Mouse (Mus musculus): Measurements from ENCODE around the gene Alg13.

The Alg13 gene

DNA sequence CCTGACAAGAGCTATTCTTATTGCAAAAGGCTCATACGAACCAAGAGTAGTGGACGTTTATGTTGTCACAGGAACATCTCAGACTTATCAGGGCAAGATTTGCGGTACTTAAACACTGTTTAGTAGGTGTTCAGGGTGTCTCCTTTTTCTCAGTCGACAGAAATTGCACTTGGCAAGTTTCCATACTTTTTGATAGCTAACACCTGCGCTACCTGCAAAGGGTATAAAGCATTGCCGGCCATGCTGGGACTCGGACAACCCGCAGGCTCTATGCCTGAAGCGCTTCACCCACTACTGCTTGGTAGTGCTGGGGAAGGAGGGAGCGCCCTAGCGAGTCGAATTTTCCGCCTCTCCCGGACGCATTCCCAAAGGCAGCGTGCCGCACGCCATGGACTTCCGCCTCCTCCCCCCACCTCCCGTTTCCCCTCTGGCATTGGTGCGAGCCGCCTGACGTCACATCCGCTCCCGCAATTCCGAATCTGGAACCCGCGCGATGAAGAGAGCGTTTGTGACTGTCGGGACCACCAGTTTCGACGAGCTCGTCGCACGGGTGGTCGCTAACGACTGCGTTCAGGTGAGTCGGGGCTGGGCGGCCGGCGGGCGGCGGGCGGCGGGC is at the start of gene Alg13:
Alg13 (plus strand) TSS at position 257 of the 616 bp plus-strand sequence.
- peak; percentile 70 for DNase-seq

- no peak for DNase-seq
These were observed 49.0 kb upstream of the Alg13 start for GRCm38 (mm10) chrX:144268606-144269005.

GRCm38 (mm10) chrX:144301476-144301875 is 16.1 kb upstream of the Alg13 start:
- DNase-seq = no peak

GRCm38 (mm10) chrX:144305659-144306058 is 11.9 kb upstream of the Alg13 start:
- no peak for DNase-seq

GRCm38 (mm10) chrX:144314041-144314440 is 3.6 kb upstream of the Alg13 start:
- no peak for DNase-seq

DNA sequence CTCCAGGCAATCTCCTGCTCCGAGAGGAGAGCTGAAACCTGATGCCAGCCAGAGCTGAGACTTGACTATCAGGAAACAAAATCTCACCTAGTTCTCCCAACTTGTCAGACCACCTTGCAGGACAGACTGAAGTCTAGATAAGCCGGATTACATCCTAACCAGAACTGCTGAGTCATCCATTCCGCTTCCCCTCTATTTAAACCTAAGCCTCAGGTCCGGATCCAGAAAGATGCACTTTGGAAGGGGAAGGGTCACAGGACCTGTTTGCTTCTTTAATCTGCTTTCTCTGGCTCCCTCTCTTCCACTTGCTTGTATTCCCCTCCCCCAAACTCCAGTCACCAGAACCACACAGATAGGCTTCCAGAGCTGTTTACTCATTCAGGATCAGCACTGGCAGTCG is 2.6 kb upstream of the Alg13 start:
- no peak for DNase-seq

DNA sequence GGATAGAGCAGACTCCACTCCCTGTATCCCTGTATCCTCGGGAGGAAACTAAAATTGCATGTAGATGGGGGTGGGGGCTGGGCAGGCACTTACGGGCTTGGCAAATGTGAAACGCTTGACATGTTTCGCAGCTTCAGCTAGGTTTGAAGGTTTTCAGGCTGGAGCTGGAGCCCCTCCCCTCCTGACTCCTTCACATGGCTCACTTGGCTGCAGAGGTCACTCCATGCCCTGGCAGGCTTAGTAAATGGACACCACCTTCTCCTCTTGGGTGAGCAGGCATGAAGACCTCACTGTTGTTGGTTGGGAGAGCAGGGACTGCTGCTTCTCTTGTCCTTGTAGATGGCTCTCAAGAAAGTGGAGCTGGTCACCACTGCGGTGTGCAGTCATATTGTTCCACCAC is 1.6 kb upstream of the Alg13 start:
- peak; percentile 25 for DNase-seq

GRCm38 (mm10) chrX:144318164-144318979 is 768 bp downstream of the Alg13 start:
- peak; percentile 13 for DNase-seq

GRCm38 (mm10) chrX:144319366-144319765 is 1.8 kb downstream of the Alg13 start:
- DNase-seq = no peak

- no peak for DNase-seq
These were observed 7.8 kb downstream of the Alg13 start for GRCm38 (mm10) chrX:144325375-144325774.

DNA sequence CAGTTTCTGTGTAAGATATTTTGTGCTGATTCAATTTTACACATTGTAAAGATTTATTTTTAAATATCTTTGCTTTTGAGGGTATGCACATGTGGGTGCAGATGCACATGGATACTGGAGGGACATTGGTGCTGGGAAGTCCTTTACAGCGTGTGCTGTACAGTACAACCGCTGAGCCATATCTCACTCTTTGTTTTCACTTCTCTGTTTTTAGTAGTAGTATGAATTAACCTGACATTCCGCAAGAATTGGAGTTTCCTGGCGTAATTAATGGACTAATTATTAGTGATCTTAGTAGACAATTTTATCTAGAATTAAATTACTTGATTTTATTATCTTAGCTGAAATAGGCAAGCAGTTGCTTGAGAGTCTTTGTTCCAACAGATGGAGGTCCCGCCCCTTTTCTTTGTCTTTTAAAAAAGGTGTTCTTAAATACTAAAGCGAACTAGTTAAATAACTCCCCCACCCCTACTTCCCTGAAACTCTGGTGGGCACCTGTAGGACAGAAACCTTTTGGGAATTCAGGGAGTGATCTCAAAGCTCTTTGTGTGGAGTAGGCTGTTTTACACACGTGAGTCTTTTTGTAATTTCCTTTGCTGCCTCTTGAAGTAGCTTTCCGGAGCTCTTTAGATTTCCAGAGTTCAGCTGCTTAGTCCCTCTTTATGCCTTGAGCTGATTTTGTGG is 17.9 kb downstream of the Alg13 start:
- no peak for DNase-seq

DNA sequence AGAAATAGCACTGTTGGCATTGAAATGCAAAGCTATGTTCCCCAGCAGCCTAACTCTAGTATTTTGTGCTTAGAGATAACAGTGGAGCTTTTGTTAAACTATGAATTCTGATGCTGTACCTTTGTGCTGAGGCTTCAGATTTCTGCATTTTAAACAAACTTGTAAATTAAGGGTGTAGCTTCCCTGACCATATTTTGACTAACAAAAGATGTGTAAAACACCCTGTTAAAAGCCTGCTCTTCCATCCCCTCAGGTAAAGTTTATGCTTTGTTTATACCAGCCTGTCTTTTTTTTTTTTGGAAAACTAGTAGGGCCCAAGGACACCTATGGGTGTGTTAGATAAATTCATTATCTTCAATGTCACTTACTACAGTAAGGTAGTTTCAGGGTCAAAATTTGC is 20.3 kb downstream of the Alg13 start:
- DNase-seq = no peak

DNA sequence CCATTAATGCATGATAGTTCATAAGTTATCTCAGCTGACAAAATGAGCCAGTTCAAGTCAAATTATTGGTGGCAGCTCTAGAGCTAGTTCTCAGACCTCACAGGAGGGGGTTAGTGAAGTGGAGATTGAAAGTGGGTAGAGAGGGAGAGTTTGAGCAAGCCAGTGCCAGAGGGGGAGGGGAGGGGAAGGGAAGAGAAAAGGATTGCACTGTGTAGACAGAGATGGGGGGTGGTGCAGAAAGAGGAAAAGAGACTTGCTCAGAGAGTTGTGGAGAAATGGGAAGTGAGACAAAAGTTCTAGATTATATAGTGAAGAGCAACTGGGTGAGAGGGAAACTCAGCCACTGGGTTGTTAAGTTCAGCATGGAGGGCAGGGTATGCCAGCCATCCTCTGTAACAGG is 20.8 kb downstream of the Alg13 start:
- no peak for DNase-seq

DNA sequence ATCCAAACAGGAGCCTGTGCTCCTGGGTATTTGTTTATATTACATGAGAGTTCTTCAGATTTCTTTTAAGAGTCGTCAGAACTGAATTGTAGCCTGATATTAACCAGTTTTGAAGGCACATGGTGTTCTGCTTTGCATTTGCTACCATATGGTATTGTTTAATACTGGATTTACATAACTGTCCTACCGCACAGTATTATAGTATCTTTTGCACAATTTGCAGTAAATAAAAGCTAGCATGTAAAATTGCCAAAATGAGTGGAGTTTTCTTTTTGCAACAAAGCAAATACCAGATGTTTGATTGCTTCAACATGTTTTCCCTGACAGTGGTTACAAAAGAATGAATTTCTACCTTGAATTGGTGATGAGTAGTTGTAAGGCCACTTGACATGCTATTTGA is 56.6 kb downstream of the Alg13 start:
- DNase-seq = no peak

- peak; percentile 5 for DNase-seq
These were observed 85.9 kb downstream of the Alg13 start for GRCm38 (mm10) chrX:144403526-144403925.

DNA sequence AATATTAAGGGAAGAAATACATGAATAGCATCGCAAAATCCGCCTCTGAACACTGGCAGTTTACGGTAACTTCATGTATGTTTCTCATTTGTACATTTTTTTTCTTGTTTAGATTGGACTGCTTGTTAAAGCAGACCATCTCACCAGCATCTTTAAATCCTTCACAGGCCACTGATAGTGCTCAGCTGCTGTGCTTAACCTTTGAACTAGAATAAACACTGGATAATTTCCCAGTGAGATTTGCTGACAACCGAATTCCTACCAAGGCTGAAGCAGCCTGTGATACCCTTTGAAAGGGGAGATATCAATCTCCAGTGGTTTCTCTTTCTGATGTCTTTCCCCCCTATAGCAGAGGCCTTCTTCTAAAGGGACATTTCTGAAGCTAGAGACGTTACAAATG is 90.4 kb downstream of the Alg13 start:
- no peak for DNase-seq

GRCm38 (mm10) chrX:144420259-144420658 is 102.7 kb downstream of the Alg13 start:
- DNase-seq = no peak

- no peak for DNase-seq
These were observed 103.5 kb downstream of the Alg13 start for GRCm38 (mm10) chrX:144421091-144421490.

DNA sequence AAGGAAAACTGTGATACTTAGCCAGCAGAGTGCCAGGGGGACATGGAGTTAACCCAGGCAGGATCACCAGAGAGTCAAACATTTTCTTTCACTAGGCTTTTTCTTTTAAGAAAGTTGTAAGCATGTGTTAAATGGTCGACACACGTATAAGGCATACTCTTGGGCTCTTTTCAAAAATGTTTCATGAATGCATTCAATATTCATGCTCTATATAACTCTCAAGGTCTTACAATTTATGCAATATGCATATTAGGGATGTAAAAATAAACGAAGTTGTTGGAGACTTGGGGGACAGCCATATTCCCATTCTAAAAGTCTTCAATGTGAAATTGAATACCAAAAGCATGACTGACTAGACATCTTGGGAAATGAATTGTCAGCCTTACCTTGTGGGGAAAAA is 106.2 kb downstream of the Alg13 start:
- DNase-seq = no peak

Data from kidney, adult 11 months (tissue).